Mouse (Mus musculus) heart, postnatal 10 days (tissue): ENCODE data around the gene Srd5a2. TPM values are rescaled to one million over a fixed set of nuclear protein-coding genes. Genes with fewer than 3 reads are reported as not detected.
A peak's percentile ranks its signal among the peaks of the same experiment; 100 is the strongest.

ENCODE experiments used
- DNase-seq, 2 experiments: peaks; one replicate each; pipeline ENCODE4 v3.0.0; 2021
- intact Hi-C: fragments of 180-260 bp; cut with DNase I; formaldehyde crosslinking; loops from one replicate; pipeline ENCODE4 v1.15.1; 2025
- total RNA-seq, 2 experiments: library from RNA; stranded (reverse); gene quantifications; 2 replicates each; pipeline ENCODE4 v1.2.3; 2021

Gene Srd5a2
- total RNA-seq, 2 experiments from 2014 or later = not detected

DNA sequence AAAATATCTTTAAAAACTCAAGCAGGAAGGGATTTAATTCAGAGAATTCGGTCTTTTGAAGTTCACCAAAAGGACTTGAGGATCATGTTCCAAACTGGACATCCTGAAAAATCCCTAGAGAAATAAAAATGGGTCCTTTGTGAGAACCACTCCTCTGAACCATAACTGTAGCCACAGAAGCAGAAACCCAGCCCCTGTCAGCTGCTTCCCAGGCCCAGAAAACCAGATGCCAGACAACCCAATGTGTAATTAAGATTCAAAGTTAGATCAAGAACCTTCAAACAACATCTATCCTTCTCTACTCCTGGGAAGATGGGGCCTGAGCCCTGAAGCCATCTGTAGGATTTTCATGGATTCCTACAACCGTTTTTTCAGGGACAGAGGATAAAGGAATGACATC lies 61.1 kb downstream of the Srd5a2 start:
- intact Hi-C loops = no loop called here
- DNase-seq = no peak

DNA sequence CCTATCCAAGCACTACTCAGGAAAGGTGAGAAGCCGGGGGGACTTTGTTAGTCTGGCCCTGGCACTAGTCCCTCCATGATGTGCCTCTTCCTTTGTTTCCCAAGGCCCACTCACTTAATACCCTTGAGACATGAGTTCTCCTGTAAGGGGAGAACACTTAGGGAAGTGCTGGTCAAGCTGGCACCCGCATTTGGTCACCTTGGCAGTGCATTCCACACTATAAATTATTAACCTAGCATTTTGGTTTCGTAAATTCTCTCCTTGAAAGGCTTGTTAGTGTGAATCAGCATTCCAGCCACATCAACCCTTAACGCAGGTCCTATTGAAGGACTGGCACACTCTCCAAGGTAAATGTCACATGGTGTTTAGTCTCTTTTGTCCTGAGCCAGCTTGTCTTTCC lies 61.8 kb downstream of the Srd5a2 start:
- DNase-seq = no peak
- intact Hi-C loops = no loop called here

GRCm38 (mm10) chr17:73984508-73984907 lies 63.2 kb downstream of the Srd5a2 start:
- intact Hi-C loops = no loop called here
- no peak for DNase-seq

DNA sequence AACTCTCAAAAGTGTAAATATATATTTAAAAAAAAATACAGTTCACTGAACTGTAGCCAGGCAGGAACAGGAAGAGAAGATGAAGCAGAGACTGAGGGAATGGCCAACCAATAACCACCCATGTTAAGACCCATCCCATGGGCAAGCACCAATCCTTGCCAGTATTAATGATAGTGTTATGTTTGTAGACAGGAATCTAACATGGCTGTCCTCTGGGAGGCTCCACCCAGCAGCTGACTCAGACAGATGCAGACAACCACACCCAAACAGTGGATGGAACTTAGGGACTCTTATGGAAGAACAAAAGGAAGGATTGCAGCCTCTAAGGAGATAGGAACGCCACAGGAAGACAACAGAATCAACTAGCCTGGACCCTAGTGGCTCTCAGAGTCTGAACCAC lies 64.8 kb downstream of the Srd5a2 start:
- no peak for DNase-seq
- intact Hi-C loops = no loop called here

DNA sequence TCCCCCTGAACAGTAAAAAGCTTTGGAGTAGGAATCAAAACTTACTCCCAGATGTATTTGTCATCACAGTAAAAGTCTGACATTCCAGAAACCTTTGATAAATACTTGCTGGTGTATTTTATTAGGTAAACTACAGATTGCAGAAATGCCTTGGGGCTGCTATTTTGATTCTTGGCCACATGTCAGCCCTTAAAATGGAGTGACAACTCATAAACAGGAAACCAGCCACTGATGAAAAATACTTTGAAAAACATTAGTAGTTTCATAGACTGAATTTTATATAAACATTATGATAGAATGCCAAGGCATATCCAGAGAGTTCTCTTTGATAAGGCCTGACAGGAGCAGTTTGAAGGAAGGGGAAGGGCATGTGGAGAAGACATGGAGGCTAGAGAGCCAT lies 71.7 kb downstream of the Srd5a2 start:
- intact Hi-C loops = no loop called here
- no peak for DNase-seq

DNA sequence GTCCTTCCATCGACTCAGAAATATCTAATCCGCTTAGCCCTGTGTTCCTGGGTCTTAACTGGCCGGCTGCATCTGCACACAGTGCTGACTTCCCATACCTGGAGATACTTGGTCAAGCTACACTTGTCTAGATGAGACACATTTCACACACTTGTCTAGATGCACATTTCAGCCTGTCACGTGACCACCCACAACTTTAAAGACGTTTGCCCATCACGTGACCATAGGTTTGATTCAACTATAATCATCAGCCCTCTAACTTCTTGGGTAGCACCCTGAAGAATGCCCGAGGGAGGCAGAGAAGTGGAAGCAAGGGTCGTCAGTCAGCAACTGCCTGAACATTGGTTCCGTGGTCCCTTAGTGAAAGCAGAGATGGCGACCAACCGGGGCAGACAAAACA lies 75.1 kb downstream of the Srd5a2 start:
- intact Hi-C loops = loop anchor here (5.0 kb wide), 1 partner anchor 80 kb away; no protein-coding TSS in a partner anchor
- DNase-seq = no peak

DNA sequence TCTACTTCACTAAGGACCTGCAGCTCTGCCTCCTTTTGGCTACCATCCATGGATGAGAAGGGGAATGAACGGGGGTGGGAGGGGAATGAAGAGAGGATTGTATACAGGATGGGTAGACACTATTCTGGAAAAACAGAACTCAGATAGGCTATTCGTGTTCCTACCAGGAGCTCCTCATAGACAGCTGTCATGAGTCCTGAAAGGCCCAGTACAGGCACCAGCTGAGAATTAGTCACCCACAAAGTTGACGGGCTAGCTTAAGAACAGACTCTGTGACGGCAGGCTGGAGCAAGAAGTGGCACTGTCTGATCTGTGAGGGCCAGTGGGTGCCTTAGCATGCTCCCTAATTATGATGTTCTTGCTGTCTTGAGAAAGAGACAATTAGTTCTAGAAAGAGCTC lies 76.4 kb downstream of the Srd5a2 start:
- intact Hi-C loops = loop anchor here (5.0 kb wide), 1 partner anchor 79 kb away; no protein-coding TSS in a partner anchor
- DNase-seq = no peak

DNA sequence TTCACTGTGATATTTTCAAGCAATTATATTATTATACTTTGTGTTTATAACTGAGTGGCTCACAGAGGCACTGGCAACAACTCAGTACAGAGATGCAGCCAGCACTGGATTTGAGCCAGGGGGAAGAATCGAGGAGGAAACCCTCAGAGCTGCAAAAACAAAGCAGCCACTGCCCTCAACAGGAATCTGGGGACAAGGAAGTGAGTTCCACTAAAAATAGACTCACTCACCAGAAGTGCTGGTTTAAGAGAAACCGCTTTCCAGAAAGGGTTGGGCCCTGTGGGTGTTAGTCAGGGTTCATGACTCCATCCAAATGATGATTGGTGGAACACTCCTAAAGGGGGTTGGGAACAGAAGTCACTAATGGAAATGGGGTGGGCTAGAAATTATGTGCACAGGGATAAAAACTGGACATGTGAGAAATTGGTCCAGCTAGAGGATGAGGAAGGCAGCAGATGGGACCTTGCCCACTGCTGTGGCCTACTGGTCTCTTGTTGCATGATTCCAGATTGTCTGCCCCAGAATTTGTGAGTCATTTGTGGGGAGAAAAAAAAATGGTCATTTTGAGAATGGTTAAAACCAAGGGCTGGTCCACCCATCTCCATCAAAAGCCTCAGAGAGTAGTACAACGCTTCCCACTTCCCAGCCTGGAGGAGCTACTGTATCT lies 77.2 kb downstream of the Srd5a2 start:
- intact Hi-C loops = loop anchor here (5.0 kb wide), 1 partner anchor 78 kb away; no protein-coding TSS in a partner anchor
- DNase-seq = peak; percentile 76 to 82

Other genes with a start within 250 kb of the Srd5a2 start
- gene Ehd3, start 243.8 kb downstream of the Srd5a2 start, total RNA-seq = 1 to 10 TPM; 3.3 to 4.3 TPM
- gene Xdh, start 97.7 kb downstream of the Srd5a2 start, total RNA-seq = 10 to 100 TPM in 1 of 2 experiments, 1 to 10 TPM in 1; 7.3 to 18.2 TPM
- gene Memo1, start 247.6 kb upstream of the Srd5a2 start, total RNA-seq = 10 to 100 TPM; 63.7 to 72.1 TPM